Mouse (Mus musculus) testis, adult 2 months (tissue): ENCODE data around the gene Reps2. TPM values are rescaled to one million over a fixed set of nuclear protein-coding genes. Genes with fewer than 3 reads are reported as not detected.

Experiments used
- H3K27ac ChIP-seq: fragments of 200-500 bp; 2 replicates; pipeline ENCODE4 v1.5.1; 2012; ENCODE audit warnings: low read depth, low read length; ENCODE audit not compliant: control insufficient read depth, insufficient read depth
- H3K27me3 ChIP-seq: fragments of 200-500 bp; 2 replicates; pipeline ENCODE4 v1.6.1; 2012; ENCODE audit warnings: mild to moderate bottlenecking, low read length, moderate library complexity; ENCODE audit not compliant: control insufficient read depth, insufficient read depth
- H3K36me3 ChIP-seq: fragments of 200-500 bp; 2 replicates; pipeline ENCODE4 v1.6.1; 2012; ENCODE audit warnings: mild to moderate bottlenecking, low read length; ENCODE audit not compliant: control insufficient read depth, insufficient read depth
- H3K4me1 ChIP-seq: fragments of 200-500 bp; 2 replicates; pipeline ENCODE4 v1.6.1; 2012; ENCODE audit warnings: low read length; ENCODE audit not compliant: control insufficient read depth, insufficient read depth
- H3K4me3 ChIP-seq: fragments of 200-500 bp; 2 replicates; pipeline ENCODE4 v1.5.1; 2012; ENCODE audit warnings: low read depth, mild to moderate bottlenecking, low read length, moderate library complexity, mixed read lengths; ENCODE audit not compliant: control insufficient read depth
- CTCF ChIP-seq: fragments of 200-500 bp; IDR thresholded peaks from 2 replicates; pipeline ENCODE4 v1.5.1; 2012; ENCODE audit warnings: low read depth, mild to moderate bottlenecking, inconsistent platforms, low read length, moderate library complexity; ENCODE audit not compliant: control insufficient read depth, insufficient read depth, insufficient replicate concordance
- POLR2A ChIP-seq: fragments of 200-500 bp; IDR thresholded peaks from 2 replicates; pipeline ENCODE4 v1.6.1; 2012; ENCODE audit warnings: low read depth, mild to moderate bottlenecking, inconsistent platforms, low read length, moderate library complexity; ENCODE audit not compliant: control insufficient read depth
- polyA plus RNA-seq: library from polyadenylated mRNA; depleted of rRNA; stranded (reverse); fragments of >200 nt; gene quantifications from 2 replicates; pipeline ENCODE4 v1.2.3, GENCODE M21; 2012

The Reps2 gene
- polyA plus RNA-seq, 1 experiment = 1.1 TPM

DNA sequence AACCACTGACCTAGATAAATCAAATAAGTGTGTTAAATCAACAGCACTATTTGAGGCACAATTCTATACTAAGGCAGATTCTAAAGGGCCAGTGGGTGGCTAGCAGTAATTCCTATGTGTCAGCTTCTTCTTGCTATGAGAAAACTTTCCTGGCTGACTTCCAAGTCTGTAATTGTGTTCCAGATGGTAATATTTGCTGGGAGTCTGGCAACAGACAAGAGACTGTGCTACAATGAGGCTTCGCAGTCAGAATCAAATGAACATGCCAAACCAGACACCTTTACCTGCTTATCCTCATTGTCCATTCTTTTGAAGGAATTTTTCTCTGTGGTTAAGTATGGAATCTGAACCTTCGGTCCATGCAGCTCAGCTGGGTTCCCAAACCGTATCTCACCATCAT, 88.9 kb downstream of the Reps2 start:
- Histone ChIP-seq H3K27ac (no peak overlapping the region), H3K4me1 (no peaks in the 10 kb centered on the region), H3K27me3 (no peaks in the 10 kb centered on the region), H3K4me3 (no peak overlapping the region), H3K36me3 (no peaks in the 10 kb centered on the region)
- TF ChIP-seq POLR2A = no peak
- no peak for TF ChIP-seq CTCF

DNA sequence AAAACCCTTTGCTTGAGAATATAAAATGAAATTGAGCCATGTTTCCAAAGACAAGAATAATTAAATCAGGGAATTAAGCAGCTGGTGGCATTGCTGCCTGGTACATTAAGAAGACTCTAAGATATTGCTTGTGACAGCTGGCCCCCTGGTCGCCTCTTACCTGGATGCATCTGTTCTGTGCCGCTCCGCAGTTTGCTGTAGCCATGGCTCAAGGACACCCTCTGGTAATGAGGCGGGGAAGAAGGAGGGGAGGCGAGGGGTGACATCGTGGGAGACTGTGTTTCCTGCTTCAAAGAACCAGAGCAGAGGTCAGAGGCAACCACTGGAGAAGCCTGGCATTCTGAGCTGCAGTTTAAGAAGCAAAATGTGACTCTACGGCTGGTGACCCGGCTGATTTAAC, 91.1 kb downstream of the Reps2 start:
- no peak overlapping the region for H3K4me3 ChIP-seq
- H3K4me1 ChIP-seq = no peaks in the 10 kb centered on the region
- H3K27me3 ChIP-seq = no peaks in the 10 kb centered on the region
- no peak overlapping the region for H3K27ac ChIP-seq
- no peak for TF ChIP-seq POLR2A
- TF ChIP-seq CTCF = no peak
- no peaks in the 10 kb centered on the region for H3K36me3 ChIP-seq

DNA sequence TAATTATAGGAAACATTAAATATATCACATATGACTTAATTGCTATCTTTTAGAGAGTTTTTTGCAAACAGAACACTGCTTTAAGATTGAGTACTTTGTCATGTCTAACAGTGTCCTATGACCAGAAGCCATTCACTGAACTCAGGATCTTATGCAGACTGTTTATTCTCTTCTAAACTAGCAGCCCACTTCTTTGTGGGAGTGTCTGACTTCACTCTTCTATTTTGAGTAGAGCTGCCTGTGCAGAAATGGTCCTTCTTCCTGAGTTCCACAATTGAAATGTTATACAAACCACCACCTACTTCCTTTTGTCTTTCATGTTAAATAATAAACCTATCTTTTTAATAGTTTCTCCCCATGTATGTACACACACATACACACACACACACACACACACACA, 98.4 kb downstream of the Reps2 start:
- Histone ChIP-seq H3K4me1 (no peaks in the 10 kb centered on the region), H3K36me3 (no peaks in the 10 kb centered on the region), H3K4me3 (no peak overlapping the region), H3K27me3 (no peaks in the 10 kb centered on the region), H3K27ac (no peak overlapping the region)
- TF ChIP-seq CTCF (no peak), POLR2A (no peak)

DNA sequence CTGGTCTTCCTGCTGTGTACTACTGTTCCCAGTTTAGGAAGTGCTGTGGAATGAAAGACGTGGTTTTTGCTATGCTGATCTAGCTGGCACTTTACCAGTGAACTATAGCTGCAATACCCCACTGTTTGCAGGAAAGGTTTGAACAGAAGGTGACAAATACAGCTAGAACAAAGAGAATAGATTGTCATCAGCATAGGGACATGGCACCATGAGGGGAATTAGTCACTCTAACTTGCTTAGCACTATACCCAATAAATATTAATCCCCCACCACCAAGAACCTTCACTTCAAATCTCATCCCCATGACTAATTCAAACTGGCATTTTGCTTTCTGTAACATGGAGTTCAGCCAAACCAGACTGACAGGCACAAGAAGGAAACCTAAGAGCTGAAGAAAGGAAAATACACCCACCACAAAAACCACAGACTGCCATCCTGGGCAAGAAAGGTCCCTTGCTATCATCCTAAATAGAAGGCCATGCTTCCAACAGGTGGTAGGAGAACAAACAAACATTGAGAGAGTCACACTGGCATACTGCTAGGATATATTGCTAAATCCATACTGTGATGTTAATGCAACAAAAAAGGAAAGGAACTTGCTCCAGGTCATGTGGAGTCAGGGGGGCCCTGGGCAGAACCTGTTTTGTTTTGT, 100.7 kb downstream of the Reps2 start:
- H3K4me3 ChIP-seq = no peak overlapping the region
- H3K27ac ChIP-seq = no peak overlapping the region
- no peaks in the 10 kb centered on the region for H3K27me3 ChIP-seq
- no peaks in the 10 kb centered on the region for H3K4me1 ChIP-seq
- no peaks in the 10 kb centered on the region for H3K36me3 ChIP-seq
- no peak for TF ChIP-seq CTCF
- no peak for TF ChIP-seq POLR2A

DNA sequence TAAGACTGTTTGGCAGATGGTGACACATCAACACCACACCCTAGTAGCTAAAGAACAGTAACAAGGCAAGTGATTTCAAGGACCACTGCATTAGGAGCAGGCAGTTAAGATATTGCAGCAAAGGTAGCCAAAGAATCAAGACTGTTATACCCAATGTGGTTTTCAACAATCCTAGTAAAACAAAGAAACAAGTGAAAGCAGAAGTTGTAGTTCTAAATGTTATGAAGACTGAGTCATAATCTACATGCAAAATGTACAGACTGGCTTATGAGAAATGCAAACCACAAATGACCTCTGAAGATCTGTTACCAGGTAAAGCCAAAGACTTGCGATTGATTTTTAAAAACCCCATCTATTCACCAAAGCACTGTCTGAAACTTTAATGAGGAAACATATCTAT, 101.5 kb downstream of the Reps2 start:
- no peak overlapping the region for H3K4me3 ChIP-seq
- no peaks in the 10 kb centered on the region for H3K36me3 ChIP-seq
- TF ChIP-seq POLR2A = no peak
- TF ChIP-seq CTCF = no peak
- no peak overlapping the region for H3K27ac ChIP-seq
- H3K27me3 ChIP-seq = no peaks in the 10 kb centered on the region
- no peaks in the 10 kb centered on the region for H3K4me1 ChIP-seq

GRCm38 (mm10) chrX:162531016-162531415, 112.4 kb downstream of the Reps2 start:
- TF ChIP-seq CTCF = no peak
- no peak for TF ChIP-seq POLR2A
- Histone ChIP-seq H3K27ac (no peak overlapping the region), H3K36me3 (no peaks in the 10 kb centered on the region), H3K4me1 (no peaks in the 10 kb centered on the region), H3K4me3 (no peak overlapping the region), H3K27me3 (no peaks in the 10 kb centered on the region)

DNA sequence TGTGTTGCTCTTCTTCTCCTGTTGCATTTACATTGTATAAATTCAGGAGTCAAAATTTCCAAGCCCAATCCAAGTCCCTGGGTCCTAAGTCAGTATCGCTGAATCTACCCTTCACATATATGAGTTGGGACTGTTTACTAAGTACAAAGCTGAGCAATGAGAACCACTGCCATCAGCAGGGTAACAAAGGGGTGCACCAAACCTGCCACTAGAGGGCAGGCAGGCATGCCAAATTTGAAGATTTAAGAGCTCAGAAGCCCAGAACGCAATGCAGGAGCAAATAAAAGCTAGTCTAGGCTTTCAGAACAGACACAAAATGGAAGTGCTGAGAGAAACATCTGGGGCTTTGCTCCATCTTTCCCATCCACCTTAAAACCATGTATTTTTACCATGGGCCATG, 116.2 kb downstream of the Reps2 start:
- no peak overlapping the region for H3K4me3 ChIP-seq
- H3K27me3 ChIP-seq = no peaks in the 10 kb centered on the region
- no peaks in the 10 kb centered on the region for H3K4me1 ChIP-seq
- peak; percentile 22; the same call in 1 of the 2 replicates for TF ChIP-seq CTCF
- no peak for TF ChIP-seq POLR2A
- no peaks in the 10 kb centered on the region for H3K36me3 ChIP-seq
- H3K27ac ChIP-seq = no peak overlapping the region

DNA sequence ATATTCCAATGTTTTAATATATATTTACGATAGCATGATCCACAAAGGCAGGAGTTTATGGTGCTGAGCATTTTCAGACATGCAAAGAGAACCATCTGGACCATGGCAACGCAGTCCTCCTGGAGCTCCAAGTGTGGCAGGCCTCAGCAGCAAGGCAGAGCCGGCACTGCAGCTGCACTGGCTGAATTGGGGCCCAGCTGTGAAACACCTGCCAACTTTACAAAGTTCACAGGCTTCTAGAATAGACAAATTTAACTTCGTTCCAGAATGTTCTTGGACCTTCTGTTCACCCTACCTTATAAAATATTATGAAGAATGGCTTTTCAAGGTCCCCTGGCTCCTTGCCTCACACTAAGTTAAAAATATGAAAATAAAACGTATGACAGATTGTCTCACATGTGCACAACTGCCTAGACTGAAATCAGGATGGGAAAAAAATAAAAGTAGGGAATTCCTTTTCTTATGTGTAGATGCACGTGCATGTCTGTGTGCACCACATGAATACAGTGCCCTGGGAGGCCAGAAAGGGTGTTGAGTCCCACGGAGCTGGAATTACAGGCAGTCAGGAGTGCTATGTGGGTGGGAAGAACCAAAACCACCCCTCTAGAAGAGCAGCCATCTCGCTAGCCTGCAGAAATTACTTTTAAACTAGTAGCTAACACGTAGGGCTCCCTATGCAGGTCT, 121.5 kb downstream of the Reps2 start:
- Histone ChIP-seq H3K36me3 (no peaks in the 10 kb centered on the region), H3K4me1 (no peaks in the 10 kb centered on the region), H3K27me3 (no peaks in the 10 kb centered on the region), H3K4me3 (no peak overlapping the region), H3K27ac (no peak overlapping the region)
- no peak for TF ChIP-seq POLR2A
- no peak for TF ChIP-seq CTCF
